Mouse (Mus musculus) T-cell, adult 66 days (primary cell): ENCODE measurements around the gene App. TPM values are rescaled to one million over a fixed set of nuclear protein-coding genes. Genes with fewer than 3 reads are reported as not detected.

ENCODE experiments used
- total RNA-seq, 2 experiments: library from RNA; stranded (reverse); gene quantifications; 3 replicates in 1 of 2; 4 replicates in 1 of 2; pipeline ENCODE4 v1.2.4; 2023

Gene App
- total RNA-seq = 1 to 10 TPM; 8.9 to 9.5 TPM

GRCm38 (mm10) chr16:85173373-85174081 lies at the start of gene App:
Gene App, minus strand, starts transcription at chr16:85173766.

